Mouse (Mus musculus): ENCODE measurements at regions not wholly inside any gene's neighbourhood (a gene's known extent, or its start where the extent isn't known, plus 50 kb on each side); places are given as distances from the start of the nearest gene placed in this dataset.

- Histone ChIP-seq H3K27me3 (ENCODE audit: control insufficient read depth in 1 of 2, insufficient read depth in 2 of 2, low read length in 2 of 2) (peaks cover 0 to under 1% of the 10 kb centered on the region in 2 experiments; a peak in 2 of 4 replicates), H3K9me3 (replicated peaks; ENCODE audit: insufficient read depth, low read length) (no peaks in the 10 kb centered on the region), H3K79me2 (ENCODE audit: control insufficient read depth, insufficient read depth, low read length, poor library complexity) (no peaks in the 10 kb centered on the region), H3K4me3 (ENCODE audit: control insufficient read depth in 1 of 2, insufficient read depth in 1 of 2, low read depth in 2 of 2, low read length in 2 of 2) (no peak overlapping the region), H3K27ac (ENCODE audit: control insufficient read depth, low read depth, low read length) (no peak overlapping the region), H3K4me1 (ENCODE audit: control insufficient read depth in 1 of 2, insufficient read depth in 2 of 2, low read length in 2 of 2) (0 out of 4 replicates have a peak, but pooled peaks cover 0 to 2% of the 10 kb centered on the region in 2 experiments), H3K36me3 (ENCODE audit: control insufficient read depth in 1 of 2, insufficient read depth in 2 of 2, low read length in 2 of 2) (no peaks in the 10 kb centered on the region), H3K9ac (ENCODE audit: control insufficient read depth, low read depth, low read length, poor library complexity, severe bottlenecking) (no peak overlapping the region)
- no peak for DNase-seq (ENCODE audit: low read depth, low spot score)
- no peak for TF ChIP-seq NELFE (IDR thresholded peaks at IDR 0.05; ENCODE audit: low read depth, low read length)
- TF ChIP-seq MAFK (IDR thresholded peaks at IDR 0.05; ENCODE audit: borderline replicate concordance, low read depth, low read length): no peak
- no peak for TF ChIP-seq CHD2 (IDR thresholded peaks at IDR 0.05; ENCODE audit: low read length)
- TF ChIP-seq TBP (IDR thresholded peaks at IDR 0.05; ENCODE audit: low read depth, low read length): no peak
- no peak for TF ChIP-seq GABPA (IDR thresholded peaks at IDR 0.05; ENCODE audit: low read depth, low read length)
- TF ChIP-seq SIN3A (IDR thresholded peaks at IDR 0.05; ENCODE audit: low read length): no peak
- TF ChIP-seq BHLHE40 (IDR thresholded peaks at IDR 0.05; ENCODE audit: borderline replicate concordance, low read depth, low read length): no peak
Observed at GRCm38 (mm10) chr2:30681642-30682041, 86.8 kb downstream of the Cstad start.

GRCm38 (mm10) chr2:30679041-30679440 is 84.2 kb downstream of the Cstad start:
- TF ChIP-seq NELFE (IDR thresholded peaks at IDR 0.05; ENCODE audit: low read depth, low read length) (no peak), TBP (IDR thresholded peaks at IDR 0.05; ENCODE audit: low read depth, low read length) (no peak), JUND (IDR thresholded peaks at IDR 0.05; ENCODE audit: low read depth, low read length) (no peak), MYB (IDR thresholded peaks at IDR 0.05; ENCODE audit: low read depth, low read length) (no peak), E2F4 (IDR thresholded peaks at IDR 0.05; ENCODE audit: borderline replicate concordance, low read depth, low read length) (no peak), SMC3 (IDR thresholded peaks at IDR 0.05; ENCODE audit: low read depth, low read length) (no peak), CTCF (IDR thresholded peaks at IDR 0.05 in 2 of 3, conservative IDR thresholded peaks at IDR 0.05 in 1 of 3; ENCODE audit: control insufficient read depth in 1 of 3, insufficient read depth in 1 of 3, low read depth in 2 of 3, low read length in 3 of 3, poor library complexity in 1 of 3, severe bottlenecking in 1 of 3) (no peak), MXI1 (IDR thresholded peaks at IDR 0.05; ENCODE audit: low read depth, low read length) (no peak)
- no peak overlapping the region for H3K4me3 ChIP-seq (ENCODE audit: control insufficient read depth in 1 of 2, insufficient read depth in 1 of 2, low read depth in 2 of 2, low read length in 2 of 2)
- DNase-seq (ENCODE audit: low read depth, low spot score): no peak
- peaks cover 6 to 8% of the 10 kb centered on the region in 2 experiments for H3K27me3 ChIP-seq (ENCODE audit: control insufficient read depth in 1 of 2, insufficient read depth in 2 of 2, low read length in 2 of 2)
- H3K9ac ChIP-seq (ENCODE audit: control insufficient read depth, low read depth, low read length, poor library complexity, severe bottlenecking): no peak overlapping the region
- no peaks in the 10 kb centered on the region for H3K9me3 ChIP-seq (replicated peaks; ENCODE audit: insufficient read depth, low read length)
- no peaks in the 10 kb centered on the region for H3K36me3 ChIP-seq (ENCODE audit: control insufficient read depth in 1 of 2, insufficient read depth in 2 of 2, low read length in 2 of 2)
- no peaks in the 10 kb centered on the region for H3K79me2 ChIP-seq (ENCODE audit: control insufficient read depth, insufficient read depth, low read length, poor library complexity)
- no peak overlapping the region for H3K27ac ChIP-seq (ENCODE audit: control insufficient read depth, low read depth, low read length)
- 0 out of 4 replicates have a peak, but pooled peaks cover 0 to 4% of the 10 kb centered on the region in 2 experiments for H3K4me1 ChIP-seq (ENCODE audit: control insufficient read depth in 1 of 2, insufficient read depth in 2 of 2, low read length in 2 of 2)

- no peaks in the 10 kb centered on the region for H3K79me2 ChIP-seq (ENCODE audit: control insufficient read depth, insufficient read depth, low read length, poor library complexity)
- H3K27me3 ChIP-seq (ENCODE audit: control insufficient read depth in 1 of 2, insufficient read depth in 2 of 2, low read length in 2 of 2): peaks cover 6 to 8% of the 10 kb centered on the region in 2 experiments
- H3K9me3 ChIP-seq (replicated peaks; ENCODE audit: insufficient read depth, low read length): no peaks in the 10 kb centered on the region
- H3K4me3 ChIP-seq (ENCODE audit: control insufficient read depth in 1 of 2, insufficient read depth in 1 of 2, low read depth in 2 of 2, low read length in 2 of 2): no peak overlapping the region
- DNase-seq (ENCODE audit: low read depth, low spot score): no peak
- TF ChIP-seq NELFE (IDR thresholded peaks at IDR 0.05; ENCODE audit: low read depth, low read length) (no peak), POLR2AphosphoS2 (IDR thresholded peaks at IDR 0.05; ENCODE audit: low read length) (no peak)
- no peak overlapping the region for H3K9ac ChIP-seq (ENCODE audit: control insufficient read depth, low read depth, low read length, poor library complexity, severe bottlenecking)
- no peaks in the 10 kb centered on the region for H3K36me3 ChIP-seq (ENCODE audit: control insufficient read depth in 1 of 2, insufficient read depth in 2 of 2, low read length in 2 of 2)
- H3K4me1 ChIP-seq (ENCODE audit: control insufficient read depth in 1 of 2, insufficient read depth in 2 of 2, low read length in 2 of 2): 0 out of 4 replicates have a peak, but pooled peaks cover 0 to 4% of the 10 kb centered on the region in 2 experiments
- H3K27ac ChIP-seq (ENCODE audit: control insufficient read depth, low read depth, low read length): no peak overlapping the region
Observed at GRCm38 (mm10) chr2:30677498-30677897, 82.7 kb downstream of the Cstad start.
